Mouse (Mus musculus) thymus, postnatal 36 days (tissue): Measurements from ENCODE around the gene Kank4.
"Not testable (repeated sequence)": the region's sequence is repeated elsewhere in the genome, so short reads cannot be mapped to it uniquely, and the experiment has no call there.

ENCODE experiments used
- DNase-seq, 2 experiments: peaks; one replicate each; pipeline ENCODE4 v3.0.0; 2022; ENCODE audit warnings: mixed read lengths in 2 of 2

Gene Kank4

GRCm38 (mm10) chr4:98817184-98817911, at the start of gene Kank4:
TSS of gene Kank4 (minus strand) at chr4:98817537.
- peak; percentile 18 to 35 for DNase-seq

- DNase-seq = no peak
Measured at GRCm38 (mm10) chr4:98865386-98866237, 48.3 kb upstream of the Kank4 start.

GRCm38 (mm10) chr4:98864546-98864945, 47.2 kb upstream of the Kank4 start:
- no peak for DNase-seq

GRCm38 (mm10) chr4:98864094-98864493, 46.8 kb upstream of the Kank4 start:
- no peak for DNase-seq

GRCm38 (mm10) chr4:98863451-98863850, 46.1 kb upstream of the Kank4 start:
- DNase-seq = no peak

- no peak for DNase-seq
Measured at GRCm38 (mm10) chr4:98858151-98858855, 41.0 kb upstream of the Kank4 start.

GRCm38 (mm10) chr4:98857037-98857648, 39.8 kb upstream of the Kank4 start:
- DNase-seq = no peak

- DNase-seq = no peak
Measured at GRCm38 (mm10) chr4:98853926-98854325, 36.6 kb upstream of the Kank4 start.

- not testable (repeated sequence) for DNase-seq
Measured at GRCm38 (mm10) chr4:98850485-98850884, 33.1 kb upstream of the Kank4 start.

- no peak for DNase-seq
Measured at GRCm38 (mm10) chr4:98847120-98847885, 30.0 kb upstream of the Kank4 start.

GRCm38 (mm10) chr4:98846396-98846795, 29.1 kb upstream of the Kank4 start:
- DNase-seq = no peak

- DNase-seq = no peak
Measured at GRCm38 (mm10) chr4:98845687-98846125, 28.4 kb upstream of the Kank4 start.

- no peak for DNase-seq
Measured at GRCm38 (mm10) chr4:98845201-98845600, 27.9 kb upstream of the Kank4 start.

- DNase-seq = no peak
Measured at GRCm38 (mm10) chr4:98843906-98844597, 26.7 kb upstream of the Kank4 start.

- DNase-seq = not testable (repeated sequence)
Measured at GRCm38 (mm10) chr4:98841251-98841650, 23.9 kb upstream of the Kank4 start.

- DNase-seq = no peak
Measured at GRCm38 (mm10) chr4:98840526-98840925, 23.2 kb upstream of the Kank4 start.

- no peak for DNase-seq
Measured at GRCm38 (mm10) chr4:98838913-98839312, 21.6 kb upstream of the Kank4 start.

GRCm38 (mm10) chr4:98837715-98838505, 20.6 kb upstream of the Kank4 start:
- no peak for DNase-seq

GRCm38 (mm10) chr4:98836519-98836918, 19.2 kb upstream of the Kank4 start:
- peak; percentile 10 to 23 for DNase-seq

GRCm38 (mm10) chr4:98834782-98835181, 17.4 kb upstream of the Kank4 start:
- no peak for DNase-seq
